Mouse (Mus musculus): ENCODE measurements around the gene Tox2. TPM values are rescaled to one million over a fixed set of nuclear protein-coding genes. Genes with fewer than 3 reads are reported as not detected.
A peak's percentile ranks its signal among the peaks of the same experiment; 100 is the strongest.

The Tox2 gene
- polyA plus RNA-seq, 1 experiment, result 3.6 TPM

DNA sequence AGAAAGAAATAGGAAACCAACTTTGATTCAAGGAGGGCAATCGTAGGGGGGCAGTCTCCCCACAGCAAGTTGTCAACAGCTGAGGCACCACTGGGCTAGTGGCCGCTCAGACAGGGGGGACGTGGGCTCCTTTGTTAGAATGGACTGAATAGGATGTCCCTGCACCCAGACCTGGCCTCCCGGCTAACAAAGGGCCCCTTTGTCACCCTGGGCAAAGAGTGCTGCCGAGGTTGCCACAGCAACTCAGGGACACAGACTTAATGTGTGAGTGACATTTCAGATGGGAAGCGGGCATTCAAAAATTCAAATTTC, 7.1 kb upstream of the Tox2 start:
- TF ChIP-seq GATA1 (IDR thresholded peaks at IDR 0.05; ENCODE audit: low read length), result no peak

DNA sequence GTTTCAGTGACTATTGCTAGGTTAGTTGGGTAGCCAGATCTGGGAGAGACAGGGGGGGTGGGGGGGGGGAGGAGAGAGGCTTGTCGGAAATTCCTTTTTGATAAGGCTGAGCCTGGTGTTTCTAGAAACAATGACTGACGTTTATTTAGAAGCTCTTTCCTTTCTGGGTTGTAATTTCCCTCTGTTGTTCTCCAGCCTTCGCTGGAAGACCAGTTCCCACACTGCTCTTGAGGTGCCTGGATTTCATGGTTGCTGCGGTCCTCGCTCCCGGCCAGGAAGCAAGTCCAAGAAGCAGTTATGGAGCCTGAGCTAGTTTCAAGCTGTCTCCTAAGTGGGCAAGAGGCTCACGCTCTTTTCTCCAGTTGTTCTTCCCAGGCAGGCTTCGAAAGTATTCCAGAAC, 1.0 kb upstream of the Tox2 start:
- TF ChIP-seq GATA1 (IDR thresholded peaks at IDR 0.05; ENCODE audit: low read length), result no peak

DNA sequence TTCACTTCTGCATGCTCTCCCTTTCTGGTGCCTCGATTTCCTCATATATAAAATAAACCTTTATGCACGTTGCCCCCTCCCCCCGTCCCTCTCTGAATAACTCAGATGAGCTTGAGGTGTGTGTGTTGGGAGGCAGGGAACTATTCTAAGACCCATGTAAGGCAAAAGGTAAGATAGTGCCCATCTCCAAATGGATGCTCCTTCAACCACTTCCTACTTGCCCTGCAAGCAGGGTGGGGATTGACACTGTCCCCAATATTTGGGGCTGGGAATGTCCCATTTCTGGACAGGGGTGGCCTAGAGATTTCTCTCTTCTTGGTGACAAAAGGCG, 407 bp upstream of the Tox2 start:
- TF ChIP-seq GATA1 (IDR thresholded peaks at IDR 0.05; ENCODE audit: low read length), result no peak

DNA sequence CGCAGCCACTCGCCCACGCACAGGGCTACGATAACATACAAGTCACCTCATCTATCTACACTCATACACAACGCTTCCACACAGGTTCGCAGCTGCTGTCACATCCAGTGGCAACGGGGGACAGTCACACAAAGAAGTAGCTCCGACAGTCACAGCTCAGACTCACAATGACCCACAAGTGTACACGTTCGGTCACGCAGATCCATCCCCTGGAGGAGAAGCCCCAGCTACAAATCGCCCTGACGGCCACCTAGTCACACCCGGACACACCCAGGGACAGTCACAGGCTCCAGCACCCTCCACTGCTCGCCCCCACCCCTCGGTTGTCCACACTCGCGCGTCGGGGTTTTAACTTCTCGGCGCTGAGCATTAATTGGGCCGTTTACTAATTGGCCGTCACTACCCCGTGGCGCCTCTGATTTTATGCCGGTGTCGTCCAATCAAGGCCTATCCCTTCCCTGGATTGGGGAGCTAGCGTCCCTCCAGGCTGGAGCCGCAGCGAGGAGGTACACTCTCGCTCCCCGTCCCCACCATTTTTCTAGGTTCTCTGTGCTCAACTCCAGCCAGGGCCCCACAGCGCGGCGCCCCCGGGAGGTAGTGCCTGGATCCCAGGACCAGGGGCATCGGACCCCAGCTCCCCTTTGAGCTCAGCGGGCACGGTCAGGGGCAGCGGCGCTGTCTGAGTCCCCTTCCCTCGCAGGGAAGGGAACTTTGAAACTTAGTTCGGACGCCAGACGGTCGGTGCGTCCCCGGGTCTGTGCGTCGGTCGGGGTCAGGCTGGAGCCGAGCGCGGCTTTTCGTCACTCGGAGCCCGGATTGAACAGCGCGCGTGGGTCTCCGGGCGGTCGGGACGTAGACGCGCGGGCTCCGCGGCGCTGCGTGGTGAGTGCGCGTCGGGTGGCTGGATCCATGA, 966 bp downstream of the Tox2 start:
- TF ChIP-seq GATA1 (IDR thresholded peaks at IDR 0.05; ENCODE audit: low read length), result no peak

DNA sequence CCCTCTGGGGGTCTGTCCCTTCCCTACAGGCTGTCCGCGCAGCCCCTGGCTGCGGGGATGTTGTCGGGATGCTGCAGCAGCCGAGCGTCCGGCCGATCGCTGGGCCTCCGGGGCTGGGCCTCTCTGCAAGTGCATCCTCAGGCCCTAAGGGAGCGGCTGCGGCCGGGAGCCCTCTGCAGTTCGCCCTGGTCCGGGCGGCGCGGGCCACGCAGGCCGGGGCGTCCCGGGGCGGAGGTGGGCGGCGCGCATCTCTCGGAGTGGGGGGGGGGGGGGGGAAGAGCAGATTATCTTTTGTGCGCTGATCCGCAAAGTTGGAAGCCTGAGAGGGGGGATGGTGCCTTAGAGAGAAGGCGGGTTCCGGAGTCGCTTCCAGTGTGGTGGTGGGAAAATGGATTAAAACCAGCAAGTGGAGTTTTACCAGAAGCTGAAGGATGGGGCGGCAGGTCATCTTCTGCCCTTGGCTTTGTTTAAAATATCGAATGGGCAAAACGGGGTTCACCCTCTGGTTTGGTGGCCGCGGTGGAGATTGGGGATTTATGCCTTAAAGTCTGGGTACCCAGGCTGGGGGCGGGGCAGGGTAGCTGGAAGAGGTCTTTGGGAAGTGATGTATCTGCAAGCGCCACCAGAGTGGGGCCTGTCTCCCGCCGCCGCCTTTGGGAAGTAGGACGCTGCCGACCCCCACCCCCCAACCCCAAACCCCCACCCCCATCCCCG, 1.8 kb downstream of the Tox2 start:
- no peak for TF ChIP-seq GATA1 (IDR thresholded peaks at IDR 0.05; ENCODE audit: low read length)

DNA sequence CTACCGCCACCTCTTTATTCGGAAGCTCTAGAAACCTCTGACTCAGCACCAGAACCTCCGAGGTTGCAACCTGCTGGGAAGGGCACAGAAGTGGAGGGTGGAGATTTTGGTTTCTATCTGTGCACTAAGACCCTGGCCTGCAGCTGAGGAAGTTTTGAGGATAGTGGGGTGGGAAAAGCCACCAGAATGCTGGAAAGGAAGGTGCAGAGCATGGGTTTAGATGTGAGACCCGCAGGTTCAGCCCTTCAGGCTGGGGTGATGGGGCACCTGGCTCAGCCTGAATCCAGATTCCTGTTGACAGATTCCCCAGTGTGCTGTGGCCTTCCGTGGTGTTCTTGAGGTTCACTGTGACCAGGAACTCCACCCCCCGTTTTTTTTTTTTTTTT, 2.3 kb downstream of the Tox2 start:
- TF ChIP-seq GATA1 (IDR thresholded peaks at IDR 0.05; ENCODE audit: low read length), result no peak

DNA sequence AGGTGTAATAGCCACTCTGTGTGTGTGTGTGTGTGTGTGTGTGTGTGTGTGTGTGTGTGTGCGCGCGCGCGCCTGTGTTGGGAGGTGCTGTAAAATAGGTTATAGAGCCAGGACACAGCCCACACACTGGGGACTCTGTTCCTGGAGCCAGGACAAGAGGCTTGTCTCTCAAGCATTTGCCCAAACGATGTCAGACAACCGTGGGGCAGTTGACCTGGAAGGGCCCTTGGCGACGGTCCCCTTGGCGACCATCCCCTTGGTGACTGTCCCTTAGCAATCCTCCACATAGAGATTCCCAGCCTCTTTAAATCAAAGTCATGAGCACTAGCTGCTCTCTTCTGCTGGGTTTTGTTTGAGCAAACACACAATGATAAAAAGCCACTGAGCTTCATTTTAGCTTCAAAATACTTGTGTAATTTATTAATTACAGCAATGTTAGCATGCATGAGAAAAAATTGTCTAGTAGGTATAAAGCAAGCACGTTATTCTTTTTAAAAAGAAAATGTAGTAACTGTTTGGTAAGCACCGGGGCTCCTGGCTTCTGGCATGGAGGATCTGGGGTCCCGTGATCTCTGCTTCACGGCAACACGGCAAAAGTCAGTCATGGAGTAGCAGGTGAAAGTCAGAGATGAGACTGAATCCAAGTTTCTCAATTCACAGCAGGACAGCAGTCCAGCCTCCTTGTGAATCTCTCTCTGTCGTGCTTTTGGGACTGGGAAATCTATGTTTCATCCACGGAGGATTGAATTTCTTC, 3.0 kb downstream of the Tox2 start:
- TF ChIP-seq GATA1 (IDR thresholded peaks at IDR 0.05; ENCODE audit: low read length), result no peak

DNA sequence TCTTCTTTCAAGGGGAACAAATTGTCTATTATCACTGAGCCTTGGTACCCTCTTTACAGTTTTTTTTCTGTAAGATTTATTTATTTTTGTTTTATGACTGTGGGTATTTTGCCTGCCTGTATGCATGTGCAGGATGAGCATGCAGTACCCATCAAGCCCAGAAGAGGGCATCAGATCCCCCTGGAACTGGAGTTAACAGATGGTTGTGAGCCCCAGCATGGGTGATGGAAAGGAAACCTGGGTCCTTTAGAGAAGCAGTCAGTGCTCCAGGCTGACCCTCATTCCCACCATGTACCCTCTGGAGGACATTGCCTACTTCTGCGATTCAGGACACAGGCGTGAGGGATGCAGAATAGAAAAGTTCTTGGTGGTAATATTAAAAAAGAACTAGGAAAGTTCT, 4.4 kb downstream of the Tox2 start:
- no peak for TF ChIP-seq GATA1 (IDR thresholded peaks at IDR 0.05; ENCODE audit: low read length)

DNA sequence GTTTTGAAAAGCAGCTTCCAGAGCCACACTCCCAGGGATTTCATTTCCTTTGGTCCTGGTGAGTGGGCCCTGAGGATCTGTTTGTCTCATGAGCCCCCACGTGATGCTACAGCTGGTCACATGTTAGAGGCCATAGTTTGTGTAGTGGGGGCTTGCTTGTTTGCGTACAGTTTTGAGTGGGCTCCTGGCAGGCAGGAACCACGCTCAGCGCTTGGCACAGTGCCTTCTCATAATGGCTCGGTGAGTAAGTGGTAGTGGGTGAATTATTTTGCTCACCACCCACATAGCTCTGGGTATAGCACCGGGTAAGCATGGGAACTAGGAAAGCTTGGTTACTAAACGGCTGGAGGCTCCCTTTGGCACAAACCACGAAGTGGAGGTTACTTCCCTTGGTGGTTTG, 6.2 kb downstream of the Tox2 start:
- TF ChIP-seq GATA1 (IDR thresholded peaks at IDR 0.05; ENCODE audit: low read length), result no peak

DNA sequence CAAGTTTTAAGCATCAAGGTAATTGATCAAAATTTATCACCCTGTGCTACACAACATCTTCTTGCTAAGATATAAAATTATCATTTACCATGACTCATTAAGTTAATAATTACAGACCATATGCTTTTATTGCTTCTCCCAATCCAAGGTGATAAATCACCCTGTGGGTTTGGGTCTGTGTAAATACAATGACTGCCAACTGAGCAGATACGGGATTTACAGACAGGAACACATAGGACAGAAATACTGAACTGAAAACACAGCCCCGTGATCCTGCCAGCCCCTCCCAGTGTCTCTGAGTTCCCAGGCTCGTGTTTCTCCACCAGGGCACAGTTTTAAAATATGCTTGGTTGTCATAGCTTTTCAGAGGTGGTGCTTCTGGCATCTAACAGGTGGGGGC, 10.2 kb downstream of the Tox2 start:
- TF ChIP-seq GATA1 (IDR thresholded peaks at IDR 0.05; ENCODE audit: low read length), result no peak

DNA sequence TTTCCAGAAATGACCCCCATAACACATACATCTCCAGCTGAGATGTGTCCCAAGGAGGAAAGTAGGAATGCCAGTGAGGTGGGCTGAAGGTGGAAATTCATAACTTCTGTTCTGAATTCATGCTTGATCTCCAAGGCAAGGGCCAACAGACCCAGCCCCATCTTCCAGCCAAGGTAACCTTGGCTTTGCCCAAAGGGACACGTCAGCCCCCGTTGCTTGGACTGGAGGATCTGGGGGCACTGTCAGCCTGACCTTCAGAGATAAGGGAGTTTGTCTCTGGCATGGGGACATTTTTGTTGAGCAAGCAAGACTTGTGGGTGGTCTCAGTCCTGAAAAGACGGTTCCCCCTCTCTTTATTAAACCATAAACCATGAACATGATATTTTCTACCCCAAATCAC, 15.2 kb downstream of the Tox2 start:
- no peak for TF ChIP-seq GATA1 (IDR thresholded peaks at IDR 0.05; ENCODE audit: low read length)

DNA sequence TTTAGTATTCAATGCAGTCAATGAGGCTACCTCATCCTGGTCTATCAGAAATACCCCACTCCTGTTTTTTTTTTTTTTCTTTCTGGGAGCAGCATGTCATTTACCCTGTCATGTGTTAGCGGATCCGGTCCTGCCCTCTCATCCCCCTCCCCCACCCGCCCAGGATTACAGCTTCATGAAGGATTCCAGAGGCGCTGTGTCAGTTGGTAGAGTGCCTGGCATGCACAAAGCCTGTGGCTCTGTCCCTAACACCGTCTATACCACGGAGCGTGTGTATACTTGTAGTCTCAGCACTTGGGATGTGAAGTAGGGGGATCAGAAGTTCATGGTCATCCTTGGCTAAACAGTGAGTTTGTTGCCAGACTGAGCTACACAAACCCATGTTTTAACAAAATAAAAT, 15.6 kb downstream of the Tox2 start:
- no peak for TF ChIP-seq GATA1 (IDR thresholded peaks at IDR 0.05; ENCODE audit: low read length)

DNA sequence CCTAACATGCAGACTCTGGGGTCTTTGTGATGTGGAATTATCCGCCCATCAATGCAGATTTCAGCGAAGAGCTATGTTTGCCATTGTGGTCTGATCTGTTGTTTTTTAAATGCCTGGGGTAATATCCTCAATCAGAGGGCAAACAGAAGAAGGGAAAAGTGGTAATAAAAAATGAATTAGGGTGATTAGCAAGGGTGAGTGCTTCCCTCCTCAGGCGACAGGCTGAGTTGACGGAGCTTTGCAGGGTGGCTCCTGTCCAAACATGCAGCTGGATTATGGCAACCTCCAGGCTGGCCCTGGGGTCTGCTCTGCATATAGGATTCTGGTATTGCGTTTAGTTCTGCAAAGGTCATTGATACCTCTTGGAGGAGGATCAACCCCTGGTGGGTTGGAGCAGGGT, 16.5 kb downstream of the Tox2 start:
- TF ChIP-seq GATA1 (IDR thresholded peaks at IDR 0.05; ENCODE audit: low read length), result no peak

DNA sequence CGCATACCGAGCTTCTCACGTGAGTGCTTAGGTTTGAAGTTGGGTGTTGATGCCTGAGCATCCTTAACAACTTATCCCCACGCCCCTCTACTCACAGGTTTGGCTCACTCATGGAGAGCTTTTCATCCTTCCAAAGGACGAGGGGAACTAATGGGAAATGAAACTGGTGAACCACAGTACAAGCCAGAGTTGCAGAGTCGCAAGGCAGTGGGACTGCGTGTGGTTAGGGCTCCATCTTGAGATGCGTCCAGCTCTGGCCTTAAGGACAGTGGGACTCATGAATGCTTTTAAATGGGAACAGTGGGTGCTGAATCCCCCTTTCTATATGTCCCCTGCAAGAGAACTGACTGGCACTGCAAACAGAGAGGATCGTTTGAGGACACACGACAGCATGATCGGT, 17.8 kb downstream of the Tox2 start:
- TF ChIP-seq GATA1 (IDR thresholded peaks at IDR 0.05; ENCODE audit: low read length), result no peak

DNA sequence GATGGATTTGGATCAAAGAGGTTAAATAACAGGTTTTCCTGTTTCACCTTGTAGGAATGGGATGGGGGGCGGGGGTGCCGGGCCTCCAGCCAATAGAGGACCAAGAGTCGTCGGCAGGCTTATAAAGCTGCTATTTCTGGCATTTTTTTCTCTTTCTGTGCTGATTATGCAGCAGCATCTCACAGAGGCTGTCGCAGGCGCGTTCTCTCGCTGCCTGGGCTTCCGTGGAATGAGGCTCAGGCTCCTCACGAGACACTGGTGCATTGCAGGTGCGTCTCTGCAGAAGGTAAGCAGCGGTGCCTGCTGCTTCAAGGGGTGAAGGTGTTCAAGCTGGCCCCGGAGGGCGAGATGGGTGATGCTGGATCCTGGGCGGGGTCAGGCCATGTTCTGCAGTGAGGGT, 22.4 kb downstream of the Tox2 start:
- TF ChIP-seq GATA1 (IDR thresholded peaks at IDR 0.05; ENCODE audit: low read length), result no peak

DNA sequence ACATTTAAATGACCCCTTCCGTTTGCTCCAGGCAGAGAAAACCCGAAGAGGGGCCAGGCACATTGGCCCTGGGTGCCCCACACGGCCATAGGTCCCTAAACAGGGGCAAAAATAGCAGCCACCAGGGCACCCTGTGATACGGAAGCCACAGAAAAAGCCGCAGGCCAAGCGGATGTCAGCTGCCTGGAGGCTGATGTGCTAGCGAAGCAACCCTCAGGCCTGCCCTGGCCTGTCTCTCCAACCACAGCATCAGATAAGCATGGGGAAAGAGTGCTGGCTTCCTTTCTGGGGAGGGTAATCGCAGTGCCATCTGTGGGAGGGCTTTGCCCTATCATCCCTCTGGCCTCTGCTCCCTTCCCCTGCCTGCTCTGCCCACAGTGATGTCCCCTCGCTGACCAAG, 26.1 kb downstream of the Tox2 start:
- TF ChIP-seq GATA1 (IDR thresholded peaks at IDR 0.05; ENCODE audit: low read length), result peak; percentile 99
